Mouse (Mus musculus): Measurements from ENCODE around the gene Kdelr3. TPM values are rescaled to one million over a fixed set of nuclear protein-coding genes. Genes with fewer than 3 reads are reported as not detected.

The Kdelr3 gene
- total and polyA plus RNA-seq, 3 experiments: 4.3 to 14.2 (median 4.8) TPM

DNA sequence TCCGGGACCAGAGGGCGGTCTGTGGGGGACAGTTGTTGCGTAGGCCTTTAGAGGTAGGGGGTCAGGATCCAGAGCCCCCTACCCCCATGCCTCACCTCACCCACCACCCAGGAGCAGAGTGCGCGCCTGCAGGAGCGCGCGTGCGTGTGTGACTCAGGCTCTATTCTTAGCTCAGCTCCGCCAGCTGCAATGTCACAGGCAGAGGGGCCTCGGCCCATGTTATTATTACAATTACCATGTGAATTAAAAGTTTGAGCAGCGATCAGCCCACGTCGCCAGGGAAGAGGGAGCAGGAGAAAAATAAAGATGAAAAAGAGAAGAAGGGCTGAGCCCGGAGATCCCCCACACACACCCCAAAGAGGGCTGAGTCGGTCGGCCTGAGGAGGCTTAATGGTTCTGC is 16.1 kb upstream of the Kdelr3 start:
- intact Hi-C loops (cut with DNase I): no loop called here
- Histone ChIP-seq H3K27ac (no peak overlapping the region), H3K79me2 (replicated peaks; ENCODE audit: control insufficient read depth, insufficient read depth, low read length) (no peaks in the 10 kb centered on the region), H3K36me3 (ENCODE audit: control insufficient read depth, insufficient read depth, low read length) (no peaks in the 10 kb centered on the region), H3K27me3 (ENCODE audit: control insufficient read depth, insufficient read depth, low read length) (peaks cover 5% of the 10 kb centered on the region), H3K4me1 (ENCODE audit: control insufficient read depth, insufficient read depth, low read length) (peaks cover 2% of the 10 kb centered on the region; the same call in 1 of the 2 replicates), H3K4me3 (no peak overlapping the region), H3K9ac (ENCODE audit: low read depth, low read length) (no peak overlapping the region)
- 65% methylated on average over 17 of the region's 17 CpGs for WGBS
- no peak for TF ChIP-seq POLR2A (IDR thresholded peaks at IDR 0.05; ENCODE audit: insufficient read depth, low read depth, low read length)
- TF ChIP-seq EP300 (IDR thresholded peaks at IDR 0.05; ENCODE audit: insufficient read depth, low read depth, low read length): no peak
- no peak for TF ChIP-seq CTCF (IDR thresholded peaks at IDR 0.05)
- no peak for DNase-seq

GRCm38 (mm10) chr15:79502891-79503341 is 13.3 kb upstream of the Kdelr3 start:
- intact Hi-C loops (cut with DNase I): no loop called here
- TF ChIP-seq CTCF (IDR thresholded peaks at IDR 0.05): no peak
- no peak for TF ChIP-seq POLR2A (IDR thresholded peaks at IDR 0.05; ENCODE audit: insufficient read depth, low read depth, low read length)
- no peak for TF ChIP-seq EP300 (IDR thresholded peaks at IDR 0.05; ENCODE audit: insufficient read depth, low read depth, low read length)
- Histone ChIP-seq H3K4me3 (no peak overlapping the region), H3K27me3 (ENCODE audit: control insufficient read depth, insufficient read depth, low read length) (peaks cover 9% of the 10 kb centered on the region), H3K27ac (no peak overlapping the region), H3K36me3 (ENCODE audit: control insufficient read depth, insufficient read depth, low read length) (no peaks in the 10 kb centered on the region), H3K9ac (ENCODE audit: low read depth, low read length) (no peak overlapping the region), H3K4me1 (ENCODE audit: control insufficient read depth, insufficient read depth, low read length) (peaks cover 2% of the 10 kb centered on the region), H3K79me2 (replicated peaks; ENCODE audit: control insufficient read depth, insufficient read depth, low read length) (no peaks in the 10 kb centered on the region)
- no peak for DNase-seq
- 17% methylated on average over 18 of the region's 18 CpGs for WGBS

- 74% methylated on average over 5 of the region's 5 CpGs for WGBS
- TF ChIP-seq POLR2A (IDR thresholded peaks at IDR 0.05; ENCODE audit: insufficient read depth, low read depth, low read length) (no peak), EP300 (IDR thresholded peaks at IDR 0.05; ENCODE audit: insufficient read depth, low read depth, low read length) (no peak), CTCF (IDR thresholded peaks at IDR 0.05) (no peak)
- H3K36me3 ChIP-seq (ENCODE audit: control insufficient read depth, insufficient read depth, low read length): no peaks in the 10 kb centered on the region
- no peak overlapping the region for H3K27ac ChIP-seq
- no peaks in the 10 kb centered on the region for H3K79me2 ChIP-seq (replicated peaks; ENCODE audit: control insufficient read depth, insufficient read depth, low read length)
- intact Hi-C loops (cut with DNase I): no loop called here
- H3K9ac ChIP-seq (ENCODE audit: low read depth, low read length): no peak overlapping the region
- H3K4me3 ChIP-seq: no peak overlapping the region
- DNase-seq: no peak
- peaks cover 9% of the 10 kb centered on the region for H3K27me3 ChIP-seq (ENCODE audit: control insufficient read depth, insufficient read depth, low read length)
- H3K4me1 ChIP-seq (ENCODE audit: control insufficient read depth, insufficient read depth, low read length): peaks cover 2% of the 10 kb centered on the region
Measured at GRCm38 (mm10) chr15:79503438-79503837, 12.8 kb upstream of the Kdelr3 start.

- Histone ChIP-seq H3K4me3 (peak within 1 kb of the TSS; percentile 61), H3K36me3 (ENCODE audit: control insufficient read depth, insufficient read depth, low read length) (no peaks in the 10 kb centered on the region), H3K79me2 (replicated peaks; ENCODE audit: control insufficient read depth, insufficient read depth, low read length) (no peaks in the 10 kb centered on the region), H3K27me3 (ENCODE audit: control insufficient read depth, insufficient read depth, low read length) (peaks cover 9% of the 10 kb centered on the region), H3K9ac (ENCODE audit: low read depth, low read length) (peak within 1 kb of the TSS; percentile 62), H3K27ac (no peak within 1 kb of the TSS), H3K4me1 (ENCODE audit: control insufficient read depth, insufficient read depth, low read length) (peaks cover 2% of the 10 kb centered on the region)
- TF ChIP-seq POLR2A (IDR thresholded peaks at IDR 0.05; ENCODE audit: insufficient read depth, low read depth, low read length) (no peak), EP300 (IDR thresholded peaks at IDR 0.05; ENCODE audit: insufficient read depth, low read depth, low read length) (no peak), CTCF (IDR thresholded peaks at IDR 0.05) (no peak)
- 3% methylated on average over 60 of the region's 60 CpGs for WGBS
- intact Hi-C loops (cut with DNase I): no loop called here
- DNase-seq: peak in 1 of 2 experiments; percentile 45
Measured at GRCm38 (mm10) chr15:79504707-79505452, 11.3 kb upstream of the Kdelr3 start, which contains the start of gene Kcnj4. Kcnj4 (minus strand) TSS chr15:79505241.

GRCm38 (mm10) chr15:79505616-79506283 is 10.5 kb upstream of the Kdelr3 start:
- peak; percentile 65 to 78 for DNase-seq
- TF ChIP-seq EP300 (IDR thresholded peaks at IDR 0.05; ENCODE audit: insufficient read depth, low read depth, low read length): no peak
- no peak for TF ChIP-seq POLR2A (IDR thresholded peaks at IDR 0.05; ENCODE audit: insufficient read depth, low read depth, low read length)
- TF ChIP-seq CTCF (IDR thresholded peaks at IDR 0.05): no peak
- H3K4me1 ChIP-seq (ENCODE audit: control insufficient read depth, insufficient read depth, low read length): peaks cover 2% of the 10 kb centered on the region
- intact Hi-C loops (cut with DNase I): no loop called here
- H3K9ac ChIP-seq (ENCODE audit: low read depth, low read length): peak overlapping the region; percentile 62
- no peaks in the 10 kb centered on the region for H3K79me2 ChIP-seq (replicated peaks; ENCODE audit: control insufficient read depth, insufficient read depth, low read length)
- H3K27me3 ChIP-seq (ENCODE audit: control insufficient read depth, insufficient read depth, low read length): peaks cover 9% of the 10 kb centered on the region
- WGBS: 2% methylated on average over 35 of the region's 71 CpGs
- no peak overlapping the region for H3K27ac ChIP-seq
- H3K36me3 ChIP-seq (ENCODE audit: control insufficient read depth, insufficient read depth, low read length): no peaks in the 10 kb centered on the region
- H3K4me3 ChIP-seq: peak overlapping the region; percentile 61

GRCm38 (mm10) chr15:79506460-79506859 is 9.8 kb upstream of the Kdelr3 start:
- Histone ChIP-seq H3K36me3 (ENCODE audit: control insufficient read depth, insufficient read depth, low read length) (no peaks in the 10 kb centered on the region), H3K4me1 (ENCODE audit: control insufficient read depth, insufficient read depth, low read length) (peaks cover 4% of the 10 kb centered on the region), H3K27me3 (ENCODE audit: control insufficient read depth, insufficient read depth, low read length) (peaks cover 13% of the 10 kb centered on the region), H3K27ac (no peak overlapping the region), H3K79me2 (replicated peaks; ENCODE audit: control insufficient read depth, insufficient read depth, low read length) (no peaks in the 10 kb centered on the region), H3K9ac (ENCODE audit: low read depth, low read length) (no peak overlapping the region), H3K4me3 (no peak overlapping the region)
- intact Hi-C loops (cut with DNase I): no loop called here
- WGBS: 48% methylated on average over 7 of the region's 7 CpGs
- no peak for TF ChIP-seq CTCF (IDR thresholded peaks at IDR 0.05)
- no peak for DNase-seq

All from heart, adult 2 months (tissue).